ENCODE assay signal across 11 mouse cellular contexts in genomic region chr5:65091184-65091858, GRCm38 (mm10). TPM values are rescaled to one million over a fixed set of nuclear protein-coding genes. Genes with fewer than 3 reads are reported as not detected.
DNase-seq lines count a peak whose midpoint lies in the region; TF ChIP-seq lines count a peak whose summit lies in the region.
"Had no signal": no experiment of that assay in that cellular context is flagged by ENCODE, and none has a peak within 500 bp of the region (broad histone marks: within the 10 kb centered on the region; RNA-seq: fewer than 3 reads in every experiment).

No protein-coding gene starts in this region.

- WGBS in spleen, adult 2 months, result 17% methylated on average over 11 of the region's 11 CpGs

- DNase-seq in spleen, adult 2 months (ENCODE audit: low read depth in 1 of 2, low spot score in 2 of 2), result peak in 1 of 2 experiments; percentile 54
- no peak for DNase-seq in spleen, adult 18-20 months
- DNase-seq in MEL (ENCODE audit: low read depth, low spot score), result peak; percentile 90
- peak; percentile 81 for DNase-seq in induced T-regulatory cell, adult 2 months (ENCODE audit: low read depth)
- DNase-seq in left cerebral cortex, adult 9 months (ENCODE audit: low spot score in 2 of 2), result no peak
- DNase-seq in urinary bladder, postnatal 25 days (ENCODE audit: low spot score), result no peak
- DNase-seq in right cerebral cortex, adult 2 months (ENCODE audit: low spot score in 2 of 2), result no peak
- DNase-seq: cerebellum, postnatal 14 days; heart, postnatal 36 days had no signal

- H3K9me3 ChIP-seq in MEL (replicated peaks; ENCODE audit: insufficient read depth, low read length), result no peaks in the 10 kb centered on the region
- H3K9me3 ChIP-seq: limb, embryonic 15.5 days had no signal

- peak overlapping the region; percentile 13 for H3K4me2 ChIP-seq in myocyte (ENCODE audit: low read depth)
- H3K4me2 ChIP-seq: limb, embryonic 15.5 days had no signal

- TF ChIP-seq EP300 in MEL (IDR thresholded peaks at IDR 0.05; ENCODE audit: low read depth in 1 of 2, low read length in 2 of 2), result peak; percentile 67 to 77

- H3K36me3 ChIP-seq in spleen, adult 2 months (ENCODE audit: control insufficient read depth, insufficient read depth, low read length), result no peaks in the 10 kb centered on the region
- H3K36me3 ChIP-seq in MEL (ENCODE audit: control insufficient read depth in 1 of 2, insufficient read depth in 2 of 2, low read length in 2 of 2) (peaks cover 0 to 26% of the 10 kb centered on the region in 2 experiments; a peak in 2 of 4 replicates), myocyte (ENCODE audit: control insufficient read depth, insufficient read depth) (no peaks in the 10 kb centered on the region)
- H3K36me3 ChIP-seq: limb, embryonic 15.5 days had no signal

- peak overlapping the region; percentile 76 for H3K9ac ChIP-seq in MEL (ENCODE audit: control insufficient read depth, low read depth, low read length, poor library complexity, severe bottlenecking)
- H3K9ac ChIP-seq: limb, embryonic 15.5 days had no signal

- H3K27me3 ChIP-seq in spleen, adult 2 months (ENCODE audit: control insufficient read depth, insufficient read depth, low read length), result no peaks in the 10 kb centered on the region
- H3K27me3 ChIP-seq in MEL (ENCODE audit: control insufficient read depth in 1 of 2, insufficient read depth in 2 of 2, low read length in 2 of 2) (no peaks in the 10 kb centered on the region), myocyte (ENCODE audit: control insufficient read depth, insufficient read depth, insufficient read length) (no peaks in the 10 kb centered on the region)
- H3K27me3 ChIP-seq: limb, embryonic 15.5 days had no signal

- H3K4me3 ChIP-seq in spleen, adult 2 months (ENCODE audit: extremely low read depth, insufficient read depth, insufficient read length), result peak overlapping the region; percentile 46
- peak overlapping the region; percentile 75 to 79 for H3K4me3 ChIP-seq in MEL (ENCODE audit: control insufficient read depth in 1 of 2, insufficient read depth in 1 of 2, low read depth in 2 of 2, low read length in 2 of 2)
- no peak overlapping the region for H3K4me3 ChIP-seq in myocyte
- H3K4me3 ChIP-seq: limb, embryonic 15.5 days had no signal

- H3ac ChIP-seq in myocyte (ENCODE audit: control insufficient read depth, insufficient read length), result no peak overlapping the region

- no peak for TF ChIP-seq CTCF in spleen, adult 2 months (IDR thresholded peaks at IDR 0.05; ENCODE audit: extremely low read depth, insufficient read depth, insufficient read length, insufficient replicate concordance)
- no peak for TF ChIP-seq CTCF in MEL (IDR thresholded peaks at IDR 0.05 in 2 of 3, conservative IDR thresholded peaks at IDR 0.05 in 1 of 3; ENCODE audit: control insufficient read depth in 1 of 3, insufficient read depth in 1 of 3, low read depth in 2 of 3, low read length in 3 of 3, poor library complexity in 1 of 3, severe bottlenecking in 1 of 3)

- peak; percentile 16 for TF ChIP-seq POLR2A in spleen, adult 2 months (IDR thresholded peaks at IDR 0.05; ENCODE audit: low read depth, low read length)
- peak in 1 of 2 experiments; percentile 64; a peak in 2 of 4 replicates for TF ChIP-seq POLR2A in MEL (IDR thresholded peaks at IDR 0.05; ENCODE audit: control insufficient read depth in 1 of 2, insufficient read depth in 1 of 2, low read depth in 1 of 2, low read length in 2 of 2, poor library complexity in 1 of 2)
- no peak for TF ChIP-seq POLR2A in myocyte (IDR thresholded peaks at IDR 0.05; ENCODE audit: insufficient read length, low read depth)

- H3K4me1 ChIP-seq in spleen, adult 2 months (ENCODE audit: control insufficient read depth, insufficient read depth, insufficient read length), result no peaks in the 10 kb centered on the region
- peaks cover 11 to 20% of the 10 kb centered on the region in 2 experiments for H3K4me1 ChIP-seq in MEL (ENCODE audit: control insufficient read depth in 1 of 2, insufficient read depth in 2 of 2, low read length in 2 of 2)

- peak overlapping the region; percentile 54; the same call in 1 of the 2 replicates for H3K27ac ChIP-seq in spleen, adult 2 months (ENCODE audit: insufficient read depth, low read length)
- H3K27ac ChIP-seq in MEL (ENCODE audit: control insufficient read depth, low read depth, low read length), result peak overlapping the region; percentile 95
- H3K27ac ChIP-seq: limb, embryonic 15.5 days had no signal

- H3K79me2 ChIP-seq in MEL (ENCODE audit: control insufficient read depth, insufficient read depth, low read length, poor library complexity) (peaks cover 1% of the 10 kb centered on the region), myocyte (ENCODE audit: control insufficient read depth, insufficient read depth) (no peaks in the 10 kb centered on the region)

- no peak for TF ChIP-seq RAD21 in MEL (IDR thresholded peaks at IDR 0.05; ENCODE audit: low read depth, low read length)

TF ChIP-seq in MEL, 35 proteins besides CTCF, POLR2A, EP300 and RAD21 (continues in another document):
- TF ChIP-seq TBP (IDR thresholded peaks at IDR 0.05; ENCODE audit: low read depth, low read length) (peak; percentile 79), POLR2AphosphoS2 (IDR thresholded peaks at IDR 0.05; ENCODE audit: low read length) (peak; percentile 45; the same call in 1 of the 2 replicates), TAL1 (IDR thresholded peaks at IDR 0.05; ENCODE audit: low read length) (no peak), CHD2 (IDR thresholded peaks at IDR 0.05; ENCODE audit: low read length) (no peak; the same call in 1 of the 2 replicates), GABPA (IDR thresholded peaks at IDR 0.05; ENCODE audit: low read depth, low read length) (no peak), MYB (IDR thresholded peaks at IDR 0.05; ENCODE audit: low read depth, low read length) (no peak), ZNF384 (IDR thresholded peaks at IDR 0.05; ENCODE audit: low read depth, low read length) (peak; percentile 99), MEF2A (IDR thresholded peaks at IDR 0.05; ENCODE audit: extremely low read depth, insufficient replicate concordance, low read depth, low read length, poor library complexity, severe bottlenecking) (no peak), RCOR1 (IDR thresholded peaks at IDR 0.05; ENCODE audit: low read depth, low read length) (peak; percentile 95), CHD1 (IDR thresholded peaks at IDR 0.05; ENCODE audit: low read depth, low read length) (no peak), MXI1 (IDR thresholded peaks at IDR 0.05; ENCODE audit: low read depth, low read length) (peak; percentile 95), ETS1 (IDR thresholded peaks at IDR 0.05; ENCODE audit: low read depth, low read length) (peak; percentile 82), ELF1 (IDR thresholded peaks at IDR 0.05; ENCODE audit: low read depth, low read length) (peak; percentile 70), MAFK (IDR thresholded peaks at IDR 0.05; ENCODE audit: borderline replicate concordance, low read depth, low read length) (0 out of 2 replicates have a peak, but pooled peaks have one; percentile 35), TCF12 (IDR thresholded peaks at IDR 0.05; ENCODE audit: low read depth, low read length) (peak; percentile 63; the same call in 1 of the 2 replicates), MAZ (IDR thresholded peaks at IDR 0.05; ENCODE audit: low read depth, low read length) (peak; percentile 60; the same call in 1 of the 2 replicates), JUND (IDR thresholded peaks at IDR 0.05; ENCODE audit: low read depth, low read length) (no peak), HCFC1 (IDR thresholded peaks at IDR 0.05; ENCODE audit: low read depth, low read length) (peak; percentile 73)

TF ChIP-seq in myocyte, 11 proteins besides CTCF, POLR2A, EP300 and RAD21:
- TF ChIP-seq TCF3 (IDR thresholded peaks at IDR 0.05; ENCODE audit: insufficient read length, low read depth) (no peak), SRF (IDR thresholded peaks at IDR 0.05; ENCODE audit: control insufficient read depth, insufficient read length, low read depth) (no peak), REST (IDR thresholded peaks at IDR 0.05; ENCODE audit: insufficient read depth, insufficient read length) (no peak), CEBPB (IDR thresholded peaks at IDR 0.05; ENCODE audit: insufficient read depth, poor library complexity, severe bottlenecking) (no peak), USF1 (IDR thresholded peaks at IDR 0.05; ENCODE audit: low read depth) (no peak), E2F4 (IDR thresholded peaks at IDR 0.05; ENCODE audit: insufficient read depth) (no peak), MYOG (IDR thresholded peaks at IDR 0.05; ENCODE audit: control insufficient read depth in 1 of 3, insufficient read depth in 1 of 3, insufficient read length in 2 of 3, low read depth in 2 of 3) (no peak), POLR2AphosphoS2 (IDR thresholded peaks at IDR 0.05; ENCODE audit: insufficient read length, low read depth) (no peak), MYOD1 (IDR thresholded peaks at IDR 0.05; ENCODE audit: control insufficient read depth in 1 of 3, insufficient read length in 2 of 3, low read depth in 2 of 3) (no peak), TCF12 (IDR thresholded peaks at IDR 0.05; ENCODE audit: insufficient read depth, poor library complexity, severe bottlenecking) (no peak), MAX (IDR thresholded peaks at IDR 0.05; ENCODE audit: low read depth) (no peak)

RNA-seq across cellular contexts. Expression of gene Tmem156, which starts 0.6 kb away (rescaled TPM):
- 2.5 and 2.9 TPM in 2 replicates for polyA plus RNA-seq in spleen, adult 2 months (2012; rRNA removed)
- 2.6 and 4.5 TPM in 2 replicates for total RNA-seq in MEL (2012; rRNA removed)
- polyA plus RNA-seq in MEL (2012; ENCODE audit: insufficient read depth in 1 of 2, insufficient read length in 2 of 2, low read depth in 1 of 2, low replicate concordance in 2 of 2, missing spikeins in 1 of 2) (1 to 10 TPM in 1 of 2 experiments, not detected in 1; 4.1 TPM), myocyte (2012; fragmentation: generic; extraction: Trizol) (0.61 TPM)

RNA-seq across cellular contexts. Expression of gene Klhl5, which starts 16.0 kb away (rescaled TPM):
- polyA plus RNA-seq in spleen, adult 2 months (2012; rRNA removed), result 15.1 and 18.3 TPM in 2 replicates
- 7.6 and 8.0 TPM in 2 replicates for total RNA-seq in MEL (2012; rRNA removed)
- polyA plus RNA-seq in MEL (2012; ENCODE audit: insufficient read depth in 1 of 2, insufficient read length in 2 of 2, low read depth in 1 of 2, low replicate concordance in 2 of 2, missing spikeins in 1 of 2) (10 to 100 TPM in 1 of 2 experiments, not detected in 1; 15.5 TPM), myocyte (2012; fragmentation: generic; extraction: Trizol) (25.1 TPM)

Comparison
In these comparisons a context has a peak if more than half of its experiments do, and no peak if none do; other contexts are left out.
1. DNase-seq: peak in MEL (single experiment) and induced T-regulatory cell, adult 2 months (single experiment); none in spleen, adult 18-20 months (0 of 2), left cerebral cortex, adult 9 months (0 of 2), urinary bladder, postnatal 25 days (single experiment) and right cerebral cortex, adult 2 months (0 of 2).